In the genomic region with DNA sequence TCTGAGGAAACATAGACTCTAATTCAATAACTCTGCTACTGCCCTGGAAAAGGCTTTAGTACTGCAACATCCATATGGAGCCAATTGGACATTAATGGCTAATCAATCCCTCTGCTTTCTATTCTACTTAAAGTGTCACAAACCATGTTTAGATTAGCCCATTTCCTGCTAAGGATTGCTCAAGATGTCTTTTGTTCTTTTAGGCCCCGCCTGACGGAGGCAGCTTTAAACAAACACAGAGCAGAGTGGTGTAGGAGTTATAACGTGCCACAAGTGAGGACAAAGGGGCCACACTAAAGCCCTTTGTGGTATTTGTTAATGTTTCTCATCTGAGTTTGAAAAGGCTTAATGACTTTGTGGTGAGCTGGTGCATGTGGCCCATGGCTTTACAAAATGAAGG, we compare ENCODE assay signal across 9 mouse cellular contexts.
A peak's percentile ranks its signal among the peaks of the same experiment; 100 is the strongest.
DNase-seq lines count a peak whose midpoint lies in the region; TF ChIP-seq lines count a peak whose summit lies in the region.
"Had no signal": no experiment of that assay in that cellular context is flagged by ENCODE, and none has a peak within 500 bp of the region (broad histone marks: within the 10 kb centered on the region; RNA-seq: fewer than 3 reads in every experiment).

No protein-coding gene starts in this region.

- H3K27ac ChIP-seq in ES-E14 (ENCODE audit: insufficient read depth, low read depth, low read length, poor library complexity, severe bottlenecking): no peak overlapping the region
- no peak overlapping the region for H3K27ac ChIP-seq in layer of hippocampus, adult 2 months
- H3K27ac ChIP-seq: liver, embryonic 15.5 days had no signal

- in situ Hi-C loops in ES-E14 (cut with MboI; ENCODE audit: low sequenced_read_pairs in 2 of 2, unreplicated experiment in 2 of 2): no loop called here

- no peak overlapping the region for H3K4me3 ChIP-seq in ES-E14 (ENCODE audit: insufficient read depth in 1 of 2, low read depth in 1 of 2, low read length in 2 of 2, poor library complexity in 1 of 2, severe bottlenecking in 1 of 2)
- H3K4me3 ChIP-seq in layer of hippocampus, adult 2 months: no peak overlapping the region
- H3K4me3 ChIP-seq: liver, embryonic 15.5 days; myocyte had no signal

- no peak overlapping the region for H3K9ac ChIP-seq in ES-E14 (ENCODE audit: insufficient read depth, low read depth, low read length, poor library complexity, severe bottlenecking)
- H3K9ac ChIP-seq: liver, embryonic 15.5 days had no signal

- H3K4me1 ChIP-seq in ES-E14 (ENCODE audit: control insufficient read depth in 2 of 2, insufficient read depth in 2 of 2, low read length in 2 of 2, poor library complexity in 1 of 2): no peaks in the 10 kb centered on the region
- H3K4me1 ChIP-seq: liver, embryonic 15.5 days had no signal

- no peaks in the 10 kb centered on the region for H3K9me3 ChIP-seq in ES-E14 (ENCODE audit: control insufficient read depth, insufficient read depth, low read depth, low read length)
- H3K9me3 ChIP-seq: liver, embryonic 15.5 days had no signal

- TF ChIP-seq CTCF in layer of hippocampus, adult 2 months (conservative IDR thresholded peaks at IDR 0.05): no peak

- DNase-seq in ES-CJ7 (ENCODE audit: low read depth, low spot score) (peak; percentile 17), ES-E14 (ENCODE audit: low read depth, low spot score) (peak; percentile 36)
- DNase-seq in forelimb bud, embryonic 11.5 days (ENCODE audit: low read depth, low spot score): peak; percentile 74
- peak; percentile 49 for DNase-seq in lung, postnatal 10 days
- no peak for DNase-seq in layer of hippocampus, adult 2 months (ENCODE audit: low spot score in 2 of 2)
- DNase-seq in retina, postnatal 1 day: no peak
- DNase-seq in right cerebral cortex, postnatal 36 days (ENCODE audit: low spot score in 2 of 2): no peak

- H3K36me3 ChIP-seq in ES-E14 (ENCODE audit: control insufficient read depth, insufficient read depth, low read length, poor library complexity, severe bottlenecking): no peaks in the 10 kb centered on the region

TF ChIP-seq in ES-E14, 5 proteins besides CTCF, POLR2A, EP300 and RAD21:
- no peak for TF ChIP-seq MAFK (IDR thresholded peaks at IDR 0.05; ENCODE audit: insufficient read depth, low read depth, low read length)
- TF ChIP-seq CHD2 (IDR thresholded peaks at IDR 0.05; ENCODE audit: low read depth, low read length): no peak
- TF ChIP-seq ZC3H11A (IDR thresholded peaks at IDR 0.05; ENCODE audit: borderline replicate concordance, low read depth, low read length): no peak

Comparison
In these comparisons a context has a peak if more than half of its experiments do, and no peak if none do; other contexts are left out.
1. DNase-seq: peak in ES-CJ7 (single experiment), ES-E14 (single experiment), forelimb bud, embryonic 11.5 days (single experiment) and lung, postnatal 10 days (single experiment); none in layer of hippocampus, adult 2 months (0 of 2), retina, postnatal 1 day (single experiment) and right cerebral cortex, postnatal 36 days (0 of 2).